Mouse (Mus musculus) myocyte (in vitro differentiated cells): ENCODE data around the gene Tbce.

Source experiments
- E2F4 ChIP-seq: IDR thresholded peaks from one replicate; pipeline ENCODE4 v1.6.1; 2011; ENCODE audit warnings: mild to moderate bottlenecking, control low read depth, moderate library complexity; ENCODE audit not compliant: insufficient read depth
- POLR2A ChIP-seq: IDR thresholded peaks from one replicate; pipeline ENCODE4 v1.6.1; 2011; ENCODE audit warnings: low read depth, mild to moderate bottlenecking, control low read depth, moderate library complexity; ENCODE audit not compliant: insufficient read length
- POLR2AphosphoS2 ChIP-seq: IDR thresholded peaks from one replicate; pipeline ENCODE4 v1.6.1; 2011; ENCODE audit warnings: low read depth, control low read depth; ENCODE audit not compliant: insufficient read length
- USF1 ChIP-seq: IDR thresholded peaks from one replicate; pipeline ENCODE4 v1.6.1; 2011; ENCODE audit warnings: low read depth, mild to moderate bottlenecking, control low read depth, moderate library complexity

- TF ChIP-seq E2F4: no peak
- no peak for TF ChIP-seq POLR2A
- TF ChIP-seq POLR2AphosphoS2: no peak
- TF ChIP-seq USF1: no peak
Measured at GRCm38 (mm10) chr13:13989135-13989534, 50.3 kb downstream of the Tbce start.
